Mouse (Mus musculus): Measurements from ENCODE around the gene Msl3l2. TPM values are rescaled to one million over a fixed set of nuclear protein-coding genes. Genes with fewer than 3 reads are reported as not detected.

Gene Msl3l2
- 8.4 and 9.9 TPM in 2 replicates for polyA plus RNA-seq (2012; rRNA removed)

GRCm38 (mm10) chr10:56106333-56106995 lies at the start of gene Msl3l2:
Msl3l2 (plus strand) TSS chr10:56106917.

Other genes starting within 250 kb of the Msl3l2 start
- gene Tbc1d32, start 121.8 kb downstream of the Msl3l2 start, polyA plus RNA-seq (2012; rRNA removed), result 2.6 and 3.5 TPM in 2 replicates